Mouse (Mus musculus) heart, postnatal 0 days (tissue): ENCODE measurements around the gene U2af1l4.

Experiments used
- CTCF ChIP-seq: IDR thresholded peaks from 2 replicates; pipeline ENCODE4 v1.5.1; 2016; ENCODE audit warnings: antibody characterized with exemption, control low read depth, low read depth
- EP300 ChIP-seq: IDR thresholded peaks from 2 replicates; pipeline ENCODE4 v1.6.1; 2016; ENCODE audit warnings: antibody characterized with exemption, low read depth

GRCm38 (mm10) chr7:30522871-30523270 is 40.2 kb upstream of the U2af1l4 start:
- no peak for TF ChIP-seq CTCF
- no peak for TF ChIP-seq EP300
